Mouse (Mus musculus): ENCODE measurements around the gene Rtbdn.
A peak's percentile ranks its signal among the peaks of the same experiment; 100 is the strongest.

Gene Rtbdn

GRCm38 (mm10) chr8:84956768-84957167 is 10.0 kb downstream of the Rtbdn start:
- peak; percentile 72 for DNase-seq (ENCODE audit: low read depth, low spot score)

- DNase-seq (ENCODE audit: low read depth, low spot score), result no peak
Measured at GRCm38 (mm10) chr8:84959811-84960210, 13.0 kb downstream of the Rtbdn start.

- DNase-seq (ENCODE audit: low read depth, low spot score), result peak; percentile 26
Measured at GRCm38 (mm10) chr8:84963952-84964351, 17.2 kb downstream of the Rtbdn start.

GRCm38 (mm10) chr8:84965731-84966291 is 19.0 kb downstream of the Rtbdn start:
- DNase-seq (ENCODE audit: low read depth, low spot score), result peak; percentile 99

- peak; percentile 25 for DNase-seq (ENCODE audit: low read depth, low spot score)
Measured at GRCm38 (mm10) chr8:84966603-84967002, 19.8 kb downstream of the Rtbdn start.

GRCm38 (mm10) chr8:84967532-84968304 is 20.9 kb downstream of the Rtbdn start:
- DNase-seq (ENCODE audit: low read depth, low spot score), result no peak

- DNase-seq (ENCODE audit: low read depth, low spot score), result no peak
Measured at GRCm38 (mm10) chr8:84968650-84969049, 21.9 kb downstream of the Rtbdn start.

- DNase-seq (ENCODE audit: low read depth, low spot score), result peak; percentile 89
Measured at GRCm38 (mm10) chr8:84969241-84970134, 22.7 kb downstream of the Rtbdn start, which contains the start of the genes Gm49661, Prdx2 and Rnaseh2a. TSS of gene Gm49661 (minus strand) at chr8:84969433. TSS of gene Prdx2 (plus strand) at chr8:84969587. TSS of gene Rnaseh2a (minus strand) at chr8:84969767.

- DNase-seq (ENCODE audit: low read depth, low spot score), result peak; percentile 29
Measured at GRCm38 (mm10) chr8:84970135-84970790, 23.5 kb downstream of the Rtbdn start.

- DNase-seq (ENCODE audit: low read depth, low spot score), result no peak
Measured at GRCm38 (mm10) chr8:84970913-84971312, 24.1 kb downstream of the Rtbdn start.

- DNase-seq (ENCODE audit: low read depth, low spot score), result no peak
Measured at GRCm38 (mm10) chr8:84973079-84973478, 26.3 kb downstream of the Rtbdn start.

GRCm38 (mm10) chr8:84973803-84974542 is 27.2 kb downstream of the Rtbdn start:
- DNase-seq (ENCODE audit: low read depth, low spot score), result peak; percentile 85

GRCm38 (mm10) chr8:84974543-84975142 is 27.9 kb downstream of the Rtbdn start:
- peak; percentile 85 for DNase-seq (ENCODE audit: low read depth, low spot score)

GRCm38 (mm10) chr8:84975434-84975833 is 28.6 kb downstream of the Rtbdn start:
- peak; percentile 92 for DNase-seq (ENCODE audit: low read depth, low spot score)

- peak; percentile 96 for DNase-seq (ENCODE audit: low read depth, low spot score)
Measured at GRCm38 (mm10) chr8:84976031-84976762, 29.4 kb downstream of the Rtbdn start.

- DNase-seq (ENCODE audit: low read depth, low spot score), result no peak
Measured at GRCm38 (mm10) chr8:84976763-84977434, 30.1 kb downstream of the Rtbdn start.

GRCm38 (mm10) chr8:84977435-84978247 is 30.9 kb downstream of the Rtbdn start:
- DNase-seq (ENCODE audit: low read depth, low spot score), result peak; percentile 94

- peak; percentile 96 for DNase-seq (ENCODE audit: low read depth, low spot score)
Measured at GRCm38 (mm10) chr8:84978248-84978940, 31.6 kb downstream of the Rtbdn start, which contains the start of gene Junb. TSS of gene Junb (minus strand) at chr8:84978718.

Data from A20 (cell line).